Mouse (Mus musculus) liver, adult (tissue): ENCODE results near the gene Saa3.

Experiments used
- GATA4 ChIP-seq: IDR thresholded peaks from 2 replicates; pipeline ENCODE4 v1.6.1; 2014; ENCODE audit warnings: mild to moderate bottlenecking, low read length; ENCODE audit not compliant: insufficient replicate concordance

Saa3 gene

DNA sequence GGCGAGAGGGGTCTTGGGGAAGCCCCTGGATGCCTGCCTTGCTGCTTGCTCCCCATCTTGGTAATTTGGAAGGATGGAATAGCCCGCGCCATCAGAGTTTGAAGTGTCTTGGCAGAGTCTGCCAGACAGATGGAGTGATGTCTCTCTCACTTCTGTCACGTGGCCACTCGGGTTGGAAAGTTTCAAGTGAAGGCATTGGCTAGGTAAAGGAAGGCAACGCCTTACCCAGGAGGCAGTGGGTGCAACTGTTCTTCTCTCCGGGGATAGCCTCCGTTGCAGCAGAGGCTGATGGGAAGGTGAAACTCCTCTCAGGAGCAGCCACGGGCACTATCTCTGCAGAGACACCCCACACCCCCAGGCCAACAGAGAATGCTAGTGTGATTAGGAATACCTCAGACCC, 5.0 kb upstream of the Saa3 start:
- no peak for TF ChIP-seq GATA4

DNA sequence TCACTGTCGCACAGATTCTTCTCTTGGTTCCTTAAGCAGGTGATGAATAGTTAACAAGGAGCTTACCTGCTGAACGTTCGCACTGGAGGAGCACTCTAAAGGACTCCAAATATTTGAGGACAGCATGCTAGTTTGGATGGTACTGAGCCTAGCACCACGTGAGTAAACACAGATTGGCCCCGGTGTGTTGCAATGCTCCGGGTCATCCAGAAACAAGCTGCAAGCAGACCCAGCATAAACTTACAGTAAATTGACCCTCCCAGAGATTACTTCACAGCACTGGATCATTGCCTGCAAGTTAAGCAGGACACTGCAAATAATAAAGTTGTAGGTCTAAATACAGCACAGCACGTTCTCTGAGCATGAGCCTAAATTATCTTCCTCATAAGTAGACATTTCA, 4.0 kb upstream of the Saa3 start:
- no peak for TF ChIP-seq GATA4

GRCm38 (mm10) chr7:46718591-46719270, 3.2 kb upstream of the Saa3 start:
- TF ChIP-seq GATA4: no peak

DNA sequence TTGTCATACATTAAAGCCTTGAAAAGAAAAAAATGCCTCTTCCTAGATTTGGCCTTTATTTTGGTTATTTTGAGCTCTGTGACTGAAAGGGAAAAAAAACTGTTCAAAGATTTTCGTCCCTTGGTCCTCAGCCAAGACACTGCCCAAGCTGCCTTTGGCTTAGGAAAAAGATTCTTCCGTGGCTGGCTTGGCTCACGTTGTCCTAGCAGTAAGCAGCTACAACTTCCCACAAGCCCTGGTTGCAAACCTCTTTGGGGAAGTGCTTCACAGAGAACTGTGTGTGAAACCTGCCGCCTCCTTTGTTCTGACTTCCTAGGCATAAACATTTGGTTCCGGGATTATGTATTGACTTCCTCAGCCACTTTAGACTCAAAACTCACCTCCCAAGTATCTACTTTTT, 1.4 kb upstream of the Saa3 start:
- no peak for TF ChIP-seq GATA4

GRCm38 (mm10) chr7:46714518-46714917, 982 bp downstream of the Saa3 start:
- no peak for TF ChIP-seq GATA4

DNA sequence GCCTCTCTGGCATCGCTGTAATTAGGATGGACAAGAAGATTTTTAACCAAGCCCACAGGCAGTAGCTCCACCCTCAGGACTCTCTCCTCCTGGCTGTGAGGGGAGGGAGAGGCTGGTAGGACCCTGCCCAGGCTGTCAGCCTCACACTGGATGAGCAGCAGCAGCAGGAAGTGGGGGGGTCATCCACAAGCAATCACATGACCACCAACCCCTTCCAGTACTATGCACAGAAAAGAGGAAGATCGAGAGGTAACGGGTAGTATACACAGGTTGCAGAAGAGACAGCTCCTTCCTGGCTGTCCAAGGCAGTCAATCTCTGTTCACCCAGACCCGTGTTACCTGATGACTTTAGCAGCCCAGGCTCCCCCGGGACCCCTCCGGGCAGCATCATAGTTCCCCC, 3.2 kb downstream of the Saa3 start:
- TF ChIP-seq GATA4: no peak

- TF ChIP-seq GATA4: no peak; the same call in 1 of the 2 replicates
Observed at GRCm38 (mm10) chr7:46710390-46710844, 5.1 kb downstream of the Saa3 start, which contains the start of gene Saal1. Gene Saal1, minus strand, starts transcription at chr7:46710680.

GRCm38 (mm10) chr7:46700521-46701025, 14.9 kb downstream of the Saa3 start:
- no peak for TF ChIP-seq GATA4

DNA sequence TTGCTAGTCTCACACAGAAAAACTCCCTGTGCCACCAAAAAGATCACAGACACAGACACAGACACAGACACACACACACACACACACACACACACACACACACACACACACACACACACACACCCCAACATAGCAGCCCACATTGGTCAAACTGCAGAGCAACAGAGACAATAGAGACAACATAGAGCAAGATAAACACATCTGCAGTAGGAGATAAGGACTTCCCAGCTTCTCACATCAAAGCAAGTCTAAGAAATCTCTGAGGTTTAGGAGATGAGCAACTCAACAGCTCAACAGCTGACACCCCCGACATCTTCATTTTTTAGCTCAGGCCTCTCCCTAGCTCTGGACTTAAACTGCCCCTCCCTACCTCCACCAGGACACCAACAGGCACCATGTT, 18.7 kb downstream of the Saa3 start:
- TF ChIP-seq GATA4: no peak

DNA sequence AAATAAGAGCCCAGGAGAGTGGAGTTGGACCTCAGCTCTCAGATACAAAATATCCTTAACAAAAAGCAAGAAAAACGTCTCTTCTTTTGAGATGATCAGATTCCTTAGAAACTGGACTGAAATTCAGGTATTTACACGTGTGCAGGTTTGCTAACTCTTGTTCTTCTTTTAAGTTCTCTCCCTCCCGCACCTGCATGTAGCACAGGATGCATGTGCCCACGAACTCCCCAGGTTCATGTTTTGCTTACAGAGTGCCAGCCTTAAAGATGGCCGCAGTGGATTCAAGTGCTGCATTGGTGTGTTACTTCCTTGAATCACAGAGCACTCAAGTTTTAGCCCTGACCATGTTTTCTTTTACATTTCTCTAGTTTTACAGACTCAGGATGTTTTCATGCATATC, 28.7 kb downstream of the Saa3 start:
- no peak for TF ChIP-seq GATA4

- no peak for TF ChIP-seq GATA4
Observed at GRCm38 (mm10) chr7:46680732-46681131, 34.8 kb downstream of the Saa3 start.

DNA sequence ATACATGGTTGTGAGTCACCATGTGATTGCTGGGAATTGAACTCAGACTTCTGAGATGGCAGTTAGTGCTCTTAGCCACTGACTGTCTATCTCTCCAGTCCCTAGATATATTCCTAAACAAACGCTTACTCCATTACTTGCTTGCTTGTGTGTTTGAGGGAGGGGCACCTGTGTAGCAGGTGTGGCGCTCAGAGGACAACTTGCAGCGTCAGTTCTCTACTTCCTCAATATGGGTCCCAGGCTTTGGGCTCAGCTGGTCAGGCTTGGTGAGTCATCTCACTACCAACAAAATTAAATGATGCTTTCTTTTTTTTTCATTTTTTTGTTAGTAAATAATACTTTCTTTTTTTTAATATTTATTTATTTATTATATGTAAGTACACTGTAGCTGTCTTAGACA, 37.1 kb downstream of the Saa3 start:
- no peak for TF ChIP-seq GATA4

GRCm38 (mm10) chr7:46676808-46677360, 38.6 kb downstream of the Saa3 start:
- no peak for TF ChIP-seq GATA4

DNA sequence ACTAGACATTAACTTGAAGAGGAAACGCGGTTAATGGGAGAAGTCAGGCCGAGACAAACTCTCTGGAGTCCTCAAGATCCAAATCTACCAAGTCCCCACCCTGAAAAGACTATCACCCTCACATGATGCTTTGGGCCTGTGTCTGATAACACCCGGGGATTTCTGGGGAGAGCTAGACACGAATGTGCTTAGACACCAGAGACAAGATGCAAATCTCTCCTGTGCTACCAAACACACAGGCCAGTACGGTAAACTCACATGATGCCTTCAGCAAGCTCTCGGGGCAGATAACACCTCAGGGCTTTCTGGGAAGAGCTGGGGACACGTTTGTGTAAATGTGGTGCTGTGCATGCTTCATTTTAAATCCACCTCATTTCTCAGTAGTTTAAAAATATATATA, 39.6 kb downstream of the Saa3 start:
- no peak for TF ChIP-seq GATA4

GRCm38 (mm10) chr7:46675061-46675460, 40.4 kb downstream of the Saa3 start:
- no peak for TF ChIP-seq GATA4

- no peak for TF ChIP-seq GATA4
Observed at GRCm38 (mm10) chr7:46672160-46672672, 43.3 kb downstream of the Saa3 start, which contains the start of gene Tph1. Gene Tph1, minus strand, starts transcription at chr7:46672537.
